Mouse (Mus musculus): ENCODE results near the gene Mog. TPM values are rescaled to one million over a fixed set of nuclear protein-coding genes. Genes with fewer than 3 reads are reported as not detected.
"Not testable (repeated sequence)": the region's sequence is repeated elsewhere in the genome, so short reads cannot be mapped to it uniquely, and the experiment has no call there.

Mog gene
- polyA plus RNA-seq, 1 experiment from 2014 or later: 0.31 TPM

- no peaks in the 10 kb centered on the region for H3K9me3 ChIP-seq
- H3K4me1 ChIP-seq: peaks cover 17% of the 10 kb centered on the region; the same call in 1 of the 2 replicates
- no peaks in the 10 kb centered on the region for H3K36me3 ChIP-seq (replicated peaks)
- WGBS: under 1% methylated on average over 14 of the region's 14 CpGs
- peak overlapping the region; percentile 54 for H3K4me3 ChIP-seq
- peak; percentile 97 for DNase-seq (ENCODE audit: low spot score)
- no peaks in the 10 kb centered on the region for H3K27me3 ChIP-seq (replicated peaks; ENCODE audit: low read depth, poor library complexity, severe bottlenecking)
- peak overlapping the region; percentile 95 for H3K27ac ChIP-seq (replicated peaks)
Measured at GRCm38 (mm10) chr17:37028683-37029120, 5.5 kb upstream of the Mog start.

DNA sequence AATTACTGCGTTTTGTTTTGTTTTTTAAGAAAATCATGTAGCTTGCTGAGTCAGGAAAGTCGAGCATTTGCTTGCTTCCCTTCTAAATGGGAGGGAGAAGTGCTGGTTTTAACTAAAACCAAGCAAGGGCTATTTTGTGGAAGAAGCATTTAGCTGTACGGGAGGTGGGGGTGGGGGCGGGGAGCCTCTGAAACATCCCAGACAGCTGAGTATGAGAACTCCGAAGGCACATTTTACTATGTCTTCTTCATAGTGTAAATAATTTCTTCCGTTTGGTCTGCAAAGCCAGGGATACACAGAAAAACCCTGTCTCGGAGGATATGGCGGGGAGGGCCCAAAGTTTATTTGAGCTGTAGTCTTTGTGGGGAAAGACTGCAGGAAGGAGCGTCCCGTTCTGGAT, 5.0 kb upstream of the Mog start:
- Histone ChIP-seq H3K27me3 (replicated peaks; ENCODE audit: low read depth, poor library complexity, severe bottlenecking) (no peaks in the 10 kb centered on the region), H3K4me3 (peak overlapping the region; percentile 54), H3K9me3 (no peaks in the 10 kb centered on the region), H3K4me1 (peaks cover 17% of the 10 kb centered on the region; the same call in 1 of the 2 replicates), H3K27ac (replicated peaks) (peak overlapping the region; percentile 95), H3K36me3 (replicated peaks) (no peaks in the 10 kb centered on the region)
- 2% methylated on average over 10 of the region's 10 CpGs for WGBS
- DNase-seq (ENCODE audit: low spot score): no peak

DNA sequence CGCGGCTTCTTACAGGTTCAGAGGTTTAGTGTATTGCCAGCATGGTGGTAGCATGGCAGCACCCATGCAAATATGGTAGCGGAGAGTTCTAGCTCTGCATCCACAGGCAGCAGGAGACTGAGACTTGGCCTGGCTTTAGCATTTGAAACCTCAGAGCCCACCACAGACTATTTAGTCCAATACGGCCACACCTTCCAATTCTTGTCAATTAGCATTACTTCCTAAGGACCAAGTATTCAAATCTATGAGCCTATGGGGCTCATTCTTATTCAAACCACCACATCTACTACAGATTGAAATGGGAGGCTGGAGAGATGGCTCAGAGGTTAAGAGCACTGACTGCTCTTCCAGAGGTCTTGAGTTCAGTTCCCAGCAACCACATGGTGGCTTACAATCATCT, 4.3 kb upstream of the Mog start:
- peak overlapping the region; percentile 95 for H3K27ac ChIP-seq (replicated peaks)
- 95% methylated on average over 4 of the region's 4 CpGs for WGBS

DNA sequence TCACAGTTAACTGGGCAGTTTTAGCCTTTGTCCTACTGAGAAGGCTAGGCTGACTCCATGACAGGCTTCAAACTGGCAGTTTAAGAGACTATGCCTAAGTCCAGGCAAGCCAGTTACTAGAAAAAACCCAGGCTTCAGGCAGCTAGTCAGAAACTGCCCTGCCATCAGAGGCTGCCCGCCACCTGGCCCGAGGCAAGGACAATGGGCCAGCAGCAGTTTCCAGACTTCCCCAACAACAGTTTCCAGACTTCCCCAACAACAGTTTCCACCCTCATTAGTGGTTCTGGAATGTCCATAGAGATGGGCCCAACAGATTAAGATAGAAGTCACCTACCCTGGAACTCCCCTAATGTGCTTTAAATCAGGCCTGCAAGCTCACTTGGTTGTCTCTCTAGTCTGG, 3.2 kb upstream of the Mog start:
- no peaks in the 10 kb centered on the region for H3K36me3 ChIP-seq (replicated peaks)
- 83% methylated on average over 2 of the region's 2 CpGs for WGBS
- peak overlapping the region; percentile 0; the same call in 1 of the 2 replicates for H3K27ac ChIP-seq (replicated peaks)
- H3K9me3 ChIP-seq: no peaks in the 10 kb centered on the region
- no peak overlapping the region for H3K4me3 ChIP-seq
- peaks cover 17% of the 10 kb centered on the region; the same call in 1 of the 2 replicates for H3K4me1 ChIP-seq
- DNase-seq (ENCODE audit: low spot score): no peak
- H3K27me3 ChIP-seq (replicated peaks; ENCODE audit: low read depth, poor library complexity, severe bottlenecking): no peaks in the 10 kb centered on the region

More for the DNA sequence above, 4.3 kb upstream of the Mog start:
- Histone ChIP-seq H3K36me3 (replicated peaks) (no peaks in the 10 kb centered on the region), H3K4me1 (peaks cover 17% of the 10 kb centered on the region; the same call in 1 of the 2 replicates), H3K27me3 (replicated peaks; ENCODE audit: low read depth, poor library complexity, severe bottlenecking) (no peaks in the 10 kb centered on the region), H3K4me3 (no peak overlapping the region), H3K9me3 (no peaks in the 10 kb centered on the region)
- DNase-seq (ENCODE audit: low spot score): no peak

GRCm38 (mm10) chr17:37019242-37019641, 4.0 kb downstream of the Mog start:
- not testable (repeated sequence) for H3K9me3 ChIP-seq; DNase-seq (ENCODE audit: low spot score); H3K4me1 ChIP-seq; H3K27ac ChIP-seq (replicated peaks); H3K4me3 ChIP-seq; H3K27me3 ChIP-seq (replicated peaks; ENCODE audit: low read depth, poor library complexity, severe bottlenecking); H3K36me3 ChIP-seq (replicated peaks)
- 94% methylated on average over 5 of the region's 5 CpGs for WGBS

DNA sequence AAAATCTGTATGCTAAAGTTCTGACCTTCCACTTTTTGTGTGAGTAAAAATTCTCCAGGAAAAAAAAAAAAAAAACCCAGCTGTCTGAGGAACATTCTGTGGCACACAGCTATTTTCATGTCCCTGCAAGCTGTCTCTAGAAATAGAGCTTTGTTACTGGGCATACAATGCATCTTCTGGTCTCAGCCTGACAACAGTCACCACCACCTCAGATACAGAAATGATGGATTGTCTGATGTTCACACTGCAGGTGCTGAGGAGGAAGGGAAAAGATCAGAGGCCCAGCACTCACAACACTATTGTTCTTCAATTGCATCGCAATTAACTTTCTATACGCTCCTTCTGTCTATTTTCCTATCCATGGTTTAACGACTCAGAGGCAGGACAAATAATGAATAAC, 4.9 kb downstream of the Mog start:
- Histone ChIP-seq H3K9me3 (no peaks in the 10 kb centered on the region), H3K4me3 (no peak overlapping the region), H3K27ac (replicated peaks) (no peak overlapping the region), H3K27me3 (replicated peaks; ENCODE audit: low read depth, poor library complexity, severe bottlenecking) (no peaks in the 10 kb centered on the region), H3K4me1 (no peaks in the 10 kb centered on the region), H3K36me3 (replicated peaks) (no peaks in the 10 kb centered on the region)
- WGBS: 75% methylated on average over 3 of the region's 3 CpGs
- DNase-seq (ENCODE audit: low spot score): no peak

GRCm38 (mm10) chr17:37016333-37016732, 6.9 kb downstream of the Mog start:
- Histone ChIP-seq H3K27me3 (replicated peaks; ENCODE audit: low read depth, poor library complexity, severe bottlenecking) (no peaks in the 10 kb centered on the region), H3K36me3 (replicated peaks) (peaks cover 11% of the 10 kb centered on the region)

GRCm38 (mm10) chr17:37012141-37012540, 11.1 kb downstream of the Mog start:
- WGBS: 75% methylated on average over 5 of the region's 5 CpGs
- no peaks in the 10 kb centered on the region for H3K4me1 ChIP-seq
- H3K27me3 ChIP-seq (replicated peaks; ENCODE audit: low read depth, poor library complexity, severe bottlenecking): no peaks in the 10 kb centered on the region
- no peak overlapping the region for H3K4me3 ChIP-seq
- no peak overlapping the region for H3K27ac ChIP-seq (replicated peaks)
- H3K36me3 ChIP-seq (replicated peaks): peaks cover 53% of the 10 kb centered on the region
- no peaks in the 10 kb centered on the region for H3K9me3 ChIP-seq
- DNase-seq (ENCODE audit: low spot score): no peak

More at GRCm38 (mm10) chr17:37016333-37016732, 6.9 kb downstream of the Mog start:
- H3K4me1 ChIP-seq: no peaks in the 10 kb centered on the region
- H3K27ac ChIP-seq (replicated peaks): no peak overlapping the region
- no peak for DNase-seq (ENCODE audit: low spot score)
- no peak overlapping the region for H3K4me3 ChIP-seq
- H3K9me3 ChIP-seq: no peaks in the 10 kb centered on the region

DNA sequence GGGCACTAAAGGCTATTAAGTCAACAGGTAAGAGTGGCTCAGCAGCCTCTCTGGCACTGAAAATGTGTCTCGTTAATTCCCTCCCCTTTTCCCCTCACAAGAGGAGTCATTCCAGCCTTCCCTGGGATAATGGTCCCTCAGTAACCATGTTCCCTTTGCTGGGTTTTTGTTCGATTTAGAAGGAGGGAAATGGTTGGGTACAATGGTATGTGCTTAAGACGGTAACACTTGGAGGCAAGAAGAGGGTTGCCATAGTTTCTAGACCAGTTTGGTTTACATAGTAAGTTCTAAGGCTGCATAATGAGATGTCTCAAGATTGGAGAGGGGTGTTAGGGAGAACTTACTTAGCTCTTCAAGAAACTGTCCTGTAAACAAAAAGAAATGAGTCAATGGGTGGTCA, 11.5 kb downstream of the Mog start:
- no peaks in the 10 kb centered on the region for H3K27me3 ChIP-seq (replicated peaks; ENCODE audit: low read depth, poor library complexity, severe bottlenecking)
- H3K9me3 ChIP-seq: no peaks in the 10 kb centered on the region
- H3K27ac ChIP-seq (replicated peaks): no peak overlapping the region
- no peak for DNase-seq (ENCODE audit: low spot score)
- 77% methylated on average over 3 of the region's 3 CpGs for WGBS
- no peak overlapping the region for H3K4me3 ChIP-seq
- H3K36me3 ChIP-seq (replicated peaks): peaks cover 57% of the 10 kb centered on the region
- H3K4me1 ChIP-seq: no peaks in the 10 kb centered on the region

- peaks cover 79% of the 10 kb centered on the region for H3K36me3 ChIP-seq (replicated peaks)
- DNase-seq (ENCODE audit: low spot score): no peak
- no peak overlapping the region for H3K4me3 ChIP-seq
- no peaks in the 10 kb centered on the region for H3K27me3 ChIP-seq (replicated peaks; ENCODE audit: low read depth, poor library complexity, severe bottlenecking)
- H3K4me1 ChIP-seq: no peaks in the 10 kb centered on the region
- H3K27ac ChIP-seq (replicated peaks): no peak overlapping the region
- 94% methylated on average over 17 of the region's 17 CpGs for WGBS
- H3K9me3 ChIP-seq: no peaks in the 10 kb centered on the region
Measured at GRCm38 (mm10) chr17:37009460-37010042, 13.6 kb downstream of the Mog start.

GRCm38 (mm10) chr17:37008161-37008560, 15.0 kb downstream of the Mog start:
- Histone ChIP-seq H3K27ac (replicated peaks) (no peak overlapping the region), H3K36me3 (replicated peaks) (peaks cover 83% of the 10 kb centered on the region), H3K9me3 (no peaks in the 10 kb centered on the region), H3K4me3 (no peak overlapping the region), H3K4me1 (peaks cover 8% of the 10 kb centered on the region), H3K27me3 (replicated peaks; ENCODE audit: low read depth, poor library complexity, severe bottlenecking) (no peaks in the 10 kb centered on the region)
- 92% methylated on average over 6 of the region's 6 CpGs for WGBS
- DNase-seq (ENCODE audit: low spot score): no peak

GRCm38 (mm10) chr17:37003366-37003765, 19.8 kb downstream of the Mog start:
- no peak for DNase-seq (ENCODE audit: low spot score)
- Histone ChIP-seq H3K4me3 (peak overlapping the region; percentile 73), H3K27ac (replicated peaks) (peak overlapping the region; percentile 95), H3K9me3 (no peaks in the 10 kb centered on the region), H3K36me3 (replicated peaks) (peaks cover 43% of the 10 kb centered on the region), H3K27me3 (replicated peaks; ENCODE audit: low read depth, poor library complexity, severe bottlenecking) (no peaks in the 10 kb centered on the region), H3K4me1 (peaks cover 15% of the 10 kb centered on the region)
- WGBS: 55% methylated on average over 4 of the region's 4 CpGs
